Mouse (Mus musculus) erythroblast, embryonic 14.5 days (primary cell): ENCODE data around the gene Znhit1.

Experiments
- GATA1 ChIP-seq: IDR thresholded peaks from 2 replicates; pipeline ENCODE4 v1.6.1; 2012; ENCODE audit warnings: low read length, inconsistent platforms, mixed read lengths
- TAL1 ChIP-seq: IDR thresholded peaks from 3 replicates; pipeline ENCODE4 v1.6.1; 2012; ENCODE audit warnings: low read length, inconsistent platforms, mixed read lengths

DNA sequence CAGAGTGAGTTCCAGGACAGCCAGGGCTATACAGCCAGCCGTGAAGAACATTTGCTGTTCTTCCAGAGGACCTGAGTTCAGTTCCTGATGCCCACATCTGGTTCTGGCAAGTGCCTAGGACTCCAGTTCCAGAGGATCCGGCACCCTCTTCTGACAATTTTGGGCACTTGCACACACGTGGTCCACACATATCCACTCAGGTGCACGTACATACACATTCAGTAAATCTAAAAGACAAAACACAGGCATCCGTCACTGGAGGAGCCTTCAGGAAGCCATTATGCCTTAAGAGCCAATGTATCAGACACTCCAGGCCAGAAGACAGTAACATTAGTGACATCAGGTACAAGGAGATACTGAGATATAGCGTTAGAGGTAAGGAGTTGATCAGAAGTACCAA lies 37.3 kb downstream of the Znhit1 start:
- no peak for TF ChIP-seq TAL1
- TF ChIP-seq GATA1: no peak
